Mouse (Mus musculus) cerebellum, adult 11-12 months (tissue): ENCODE measurements around the gene Gm49776.
"Not testable (repeated sequence)": the region's sequence is repeated elsewhere in the genome, so short reads cannot be mapped to it uniquely, and the experiment has no call there.

ENCODE experiments used
- DNase-seq: peaks from one replicate; pipeline ENCODE4 v3.0.0; 2022

Gene Gm49776

DNA sequence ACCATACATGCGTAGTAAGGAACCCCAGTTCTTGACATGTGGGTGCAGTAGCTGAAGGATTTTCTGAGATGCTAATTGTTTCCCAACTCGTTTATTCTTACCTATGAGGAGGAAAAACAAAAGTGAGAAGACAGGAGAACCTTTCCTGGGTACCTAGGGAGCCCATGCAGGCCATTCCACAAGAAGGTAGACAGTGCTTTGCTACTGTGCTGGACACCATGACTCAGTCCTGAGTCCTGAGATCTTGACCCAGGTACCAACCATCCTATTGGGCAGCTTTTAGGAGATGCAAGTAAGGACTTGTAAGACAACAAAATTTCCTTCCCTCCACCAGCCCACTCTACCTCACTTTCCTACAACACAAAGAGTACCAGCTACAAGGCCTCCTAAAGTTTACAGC, at the start of gene Gm49776:
TSS of gene Gm49776 (minus strand) at position 101 of the 400 bp plus-strand sequence.
- DNase-seq, result no peak

GRCm38 (mm10) chr16:18289614-18290013, 31.5 kb upstream of the Gm49776 start:
- not testable (repeated sequence) for DNase-seq

- DNase-seq, result peak; percentile 98
Measured at GRCm38 (mm10) chr16:18289067-18289588, 31.0 kb upstream of the Gm49776 start, which contains the start of gene Dgcr8. Dgcr8 (minus strand) TSS chr16:18289246.

DNA sequence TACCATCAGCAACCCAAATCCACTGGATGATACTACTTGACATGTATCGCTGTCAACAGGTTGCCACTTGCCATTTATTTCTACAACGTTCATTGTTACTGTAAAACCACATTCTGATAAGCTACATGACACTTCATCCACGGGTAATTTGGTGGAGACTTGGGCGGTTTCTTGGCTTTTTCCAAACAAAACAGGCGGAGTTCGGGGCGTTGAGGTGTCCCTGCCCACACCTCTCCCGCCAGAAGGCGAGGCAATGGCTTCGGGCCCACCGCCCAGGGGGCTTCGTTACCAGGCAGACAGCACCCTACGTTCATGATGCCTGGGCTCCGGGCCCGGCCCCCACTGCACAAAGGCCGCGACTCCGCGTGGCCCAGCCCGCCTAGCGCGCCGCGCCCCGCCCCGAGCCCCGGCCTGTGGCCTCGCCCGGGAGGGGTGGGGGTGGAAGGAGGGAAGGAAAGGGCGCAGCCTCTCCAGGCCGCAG, 30.5 kb upstream of the Gm49776 start:
- peak; percentile 77 for DNase-seq

GRCm38 (mm10) chr16:18288166-18288565, 30.0 kb upstream of the Gm49776 start:
- DNase-seq, result peak; percentile 34

GRCm38 (mm10) chr16:18275166-18275565, 17.0 kb upstream of the Gm49776 start:
- DNase-seq, result no peak

- DNase-seq, result no peak
Measured at GRCm38 (mm10) chr16:18268182-18268581, 10.1 kb upstream of the Gm49776 start.

DNA sequence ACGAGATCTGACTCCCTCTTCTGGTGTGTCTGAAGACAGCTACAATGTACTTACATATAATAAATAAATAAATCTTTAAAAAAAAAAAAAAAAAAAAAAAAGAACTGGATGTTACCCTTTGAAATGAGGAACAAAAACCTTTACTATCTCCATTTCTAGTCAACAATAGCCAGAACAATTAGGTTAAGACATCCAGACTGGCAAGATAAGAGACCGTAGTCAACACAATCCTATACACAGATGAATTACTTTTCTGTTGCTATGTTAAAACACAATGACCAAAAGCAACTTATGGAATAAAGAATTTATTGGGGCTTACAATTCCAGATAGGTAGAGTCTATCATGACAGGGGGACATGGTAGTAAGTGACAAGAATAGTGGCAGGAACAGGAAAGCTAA, 6.9 kb upstream of the Gm49776 start:
- no peak for DNase-seq

GRCm38 (mm10) chr16:18253866-18254265, 4.3 kb downstream of the Gm49776 start:
- DNase-seq, result no peak

DNA sequence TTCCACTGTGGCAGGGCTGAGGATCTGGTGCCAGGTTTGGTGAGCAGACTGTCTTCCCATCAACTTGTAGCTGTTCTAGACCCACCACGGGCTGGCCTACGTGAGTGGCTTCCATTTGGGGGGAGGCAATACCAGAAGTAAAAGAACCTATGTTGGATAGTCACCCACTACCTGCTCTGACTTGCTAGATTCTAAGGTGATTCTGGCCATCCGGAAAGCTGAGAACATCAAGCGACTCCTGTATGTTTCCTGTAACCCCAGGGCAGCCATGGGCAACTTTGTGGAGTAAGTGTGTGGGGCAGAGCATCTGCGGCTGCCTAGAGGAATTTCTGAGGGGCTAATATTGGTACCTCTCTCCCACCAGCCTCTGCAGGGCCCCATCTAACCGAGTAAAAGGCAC, 5.4 kb downstream of the Gm49776 start:
- no peak for DNase-seq

DNA sequence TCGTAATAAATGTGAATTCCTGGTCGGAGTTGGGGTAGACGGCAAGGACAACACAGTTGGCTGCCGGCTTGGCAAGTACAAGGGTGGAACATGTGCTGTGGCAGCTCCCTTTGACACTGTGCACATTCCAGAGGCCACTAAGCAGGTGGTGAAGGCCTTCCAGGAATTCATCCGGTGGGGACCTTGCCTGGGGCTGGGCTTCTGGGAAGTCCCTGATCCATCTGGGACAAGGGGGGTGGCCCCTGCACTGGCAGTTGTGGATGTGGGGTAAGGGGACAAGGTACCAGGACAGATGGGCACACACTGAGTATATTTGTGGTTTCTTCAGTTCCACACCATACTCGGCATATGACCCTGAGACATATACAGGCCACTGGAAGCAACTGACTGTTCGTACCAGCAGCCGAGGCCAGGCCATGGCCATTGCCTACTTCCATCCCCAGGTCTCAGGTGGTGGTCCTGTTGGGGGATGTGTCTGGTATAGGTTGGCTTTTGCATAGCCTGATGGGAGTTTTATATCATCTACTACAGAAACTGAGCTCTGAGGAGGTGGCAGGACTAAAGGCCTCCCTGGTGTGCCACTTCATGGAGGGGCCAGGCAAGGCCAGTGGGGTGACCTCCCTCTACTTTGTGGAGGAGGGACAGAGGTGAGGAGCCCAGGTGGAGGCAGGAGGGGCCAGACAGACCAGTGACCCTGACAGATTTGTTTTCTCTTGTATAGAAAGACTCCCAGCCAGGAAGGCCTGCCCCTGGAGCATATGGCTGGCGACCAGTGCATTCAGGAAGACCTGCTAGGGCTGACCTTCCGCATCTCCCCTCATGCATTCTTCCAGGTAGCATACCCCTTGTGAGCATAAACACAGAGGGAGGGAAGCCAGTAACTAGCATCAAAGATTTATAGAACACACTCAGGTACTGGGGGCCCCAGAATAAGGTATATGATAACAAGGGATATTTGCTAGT, 7.0 kb downstream of the Gm49776 start:
- DNase-seq, result peak; percentile 44

DNA sequence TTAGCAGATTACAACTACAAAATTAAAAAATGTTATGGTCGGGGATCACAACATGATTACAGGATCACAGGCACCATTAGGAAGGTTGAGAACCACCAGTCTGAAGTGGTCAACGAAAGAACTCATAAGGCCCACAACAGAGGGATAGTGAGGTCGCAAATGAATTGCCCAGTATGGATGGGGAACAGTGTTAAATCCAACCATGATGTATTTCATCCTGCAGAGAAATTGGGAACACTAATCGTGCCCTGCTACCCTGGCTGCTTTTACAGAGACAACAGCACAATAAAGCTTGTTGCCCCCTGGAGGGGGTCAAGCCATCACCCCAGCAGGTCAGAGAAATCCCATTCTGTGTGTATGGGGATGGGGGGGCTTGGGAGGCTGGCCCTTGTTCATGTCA, 7.9 kb downstream of the Gm49776 start:
- no peak for DNase-seq

DNA sequence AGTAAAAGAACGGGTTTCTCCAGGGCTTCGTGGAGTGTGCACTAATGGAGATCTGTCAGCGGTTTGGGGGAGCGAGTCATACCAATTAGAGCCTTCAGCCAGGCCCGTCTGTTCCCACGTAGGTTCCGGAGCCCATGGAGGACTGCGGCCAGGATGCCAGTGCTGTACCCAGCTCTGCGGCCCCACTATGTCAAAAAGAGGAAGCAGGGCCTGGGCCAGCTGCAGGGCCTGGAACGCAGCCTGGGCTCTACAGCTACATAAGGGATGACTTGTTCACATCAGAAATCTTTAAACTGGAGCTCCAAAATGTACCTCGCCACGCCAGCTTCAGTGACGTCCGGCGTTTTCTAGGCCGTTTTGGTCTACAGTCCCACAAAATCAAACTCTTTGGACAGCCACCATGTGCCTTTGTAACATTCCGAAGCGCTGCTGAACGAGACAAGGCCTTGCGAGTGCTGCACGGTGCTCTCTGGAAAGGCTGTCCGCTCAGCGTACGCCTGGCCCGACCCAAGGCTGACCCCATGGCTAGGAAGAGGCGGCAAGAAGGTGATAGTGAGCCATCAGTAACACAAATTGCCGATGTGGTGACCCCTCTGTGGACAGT, 8.7 kb downstream of the Gm49776 start:
- DNase-seq, result peak; percentile 69

GRCm38 (mm10) chr16:18248433-18249363, 9.4 kb downstream of the Gm49776 start, which contains the start of the genes Trmt2a and Ranbp1:
Trmt2a (plus strand) TSS chr16:18248679.
Ranbp1 (minus strand) TSS chr16:18248732.
- peak; percentile 99 for DNase-seq

- DNase-seq, result no peak
Measured at GRCm38 (mm10) chr16:18247521-18248399, 10.4 kb downstream of the Gm49776 start.

DNA sequence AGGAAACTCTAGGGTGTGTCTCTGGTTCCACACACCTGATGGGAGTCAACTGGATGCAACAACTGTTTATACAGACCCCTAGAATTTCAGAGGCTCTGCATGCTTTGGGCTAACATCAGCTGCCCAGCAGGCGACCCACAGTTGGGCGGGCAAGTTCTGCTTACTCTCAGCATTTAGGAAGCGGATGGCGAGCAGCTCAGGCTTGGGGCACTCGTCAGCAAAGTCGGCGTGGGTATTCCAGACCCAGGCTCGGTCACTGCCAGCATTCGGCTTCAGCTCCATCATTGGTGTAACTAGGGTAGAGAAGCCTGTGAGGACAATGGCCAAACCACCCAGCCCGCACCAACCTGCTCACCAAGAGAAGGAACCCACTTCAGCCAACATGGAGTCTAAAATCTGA, 16.5 kb downstream of the Gm49776 start:
- DNase-seq, result no peak

- DNase-seq, result peak; percentile 13
Measured at GRCm38 (mm10) chr16:18236676-18237501, 21.2 kb downstream of the Gm49776 start.

- peak; percentile 70 for DNase-seq
Measured at GRCm38 (mm10) chr16:18235389-18236065, 22.6 kb downstream of the Gm49776 start.

GRCm38 (mm10) chr16:18234671-18235388, 23.3 kb downstream of the Gm49776 start, which contains the start of gene Zdhhc8:
Zdhhc8 (minus strand) TSS chr16:18235136.
- peak; percentile 76 for DNase-seq
